Mouse (Mus musculus): Measurements from ENCODE around the gene Itgb3.

The Itgb3 gene

DNA sequence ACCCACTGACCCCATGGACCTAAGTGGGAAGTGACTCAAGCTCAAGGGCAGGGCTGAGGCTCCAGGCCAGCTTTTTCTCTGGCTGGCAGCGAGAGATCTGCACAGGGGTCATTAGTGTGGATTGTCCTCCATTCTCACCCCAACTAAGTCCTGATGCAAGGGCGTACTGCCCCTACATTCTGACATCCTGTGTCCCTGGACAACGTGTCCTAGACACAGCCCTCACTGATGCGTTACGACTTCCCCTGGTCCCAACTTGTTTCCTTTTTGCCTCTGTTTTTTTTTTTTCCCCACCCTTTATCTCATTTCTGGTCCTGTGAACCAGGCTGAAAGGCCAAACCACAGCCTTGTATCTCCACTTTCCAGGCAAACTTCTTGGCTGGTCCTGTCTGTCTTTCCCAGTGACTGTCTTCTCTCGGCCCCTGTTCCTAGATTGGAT lies 10.9 kb downstream of the Itgb3 start:
- no peak for DNase-seq (ENCODE audit: extremely low read depth, insufficient read length, low spot score)

DNA sequence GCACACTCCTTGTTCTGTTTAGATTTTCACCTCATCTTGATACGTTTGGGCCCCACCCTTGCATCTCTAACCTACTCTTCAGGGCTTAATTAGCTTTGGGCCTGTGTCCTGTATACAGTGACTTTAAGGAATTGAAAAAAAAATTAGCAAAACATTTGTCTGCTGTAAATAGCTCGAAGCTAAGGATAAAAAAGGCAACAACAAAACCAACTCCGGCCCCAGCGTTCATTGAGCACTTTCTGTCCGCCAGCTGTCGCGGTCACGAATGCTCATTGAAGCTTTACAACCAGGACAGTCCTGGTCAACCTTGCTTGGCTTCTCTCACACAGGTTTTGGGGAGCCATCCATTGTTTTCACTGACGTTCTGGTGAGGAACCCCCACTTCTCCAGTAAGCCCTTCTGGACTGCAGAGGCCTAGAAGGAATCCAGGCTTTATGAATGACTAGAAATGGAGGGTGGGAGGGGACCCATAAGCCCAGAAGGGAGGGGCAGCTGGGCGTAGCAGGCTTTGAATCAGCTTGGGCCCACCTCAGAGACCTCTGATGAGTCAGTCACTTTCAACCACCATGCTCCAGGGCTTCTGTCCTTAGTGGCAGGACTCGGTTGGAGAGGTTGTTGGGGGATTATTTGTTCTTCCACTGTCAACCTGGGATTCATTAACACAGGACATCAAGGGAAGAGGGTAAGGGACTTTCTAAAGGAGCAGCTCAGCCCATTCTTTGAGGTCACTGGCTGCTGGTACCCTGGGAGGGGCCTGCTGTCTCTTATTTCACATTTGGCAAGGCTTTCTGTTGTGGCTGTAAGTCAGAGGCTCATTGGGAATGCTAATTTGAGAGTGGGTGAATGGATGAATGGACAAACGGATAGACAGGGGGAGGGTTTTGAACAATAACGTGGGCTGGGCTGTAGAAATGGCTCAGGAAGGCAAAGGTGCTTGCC lies 11.6 kb downstream of the Itgb3 start:
- DNase-seq (ENCODE audit: extremely low read depth, insufficient read length, low spot score) = no peak

DNA sequence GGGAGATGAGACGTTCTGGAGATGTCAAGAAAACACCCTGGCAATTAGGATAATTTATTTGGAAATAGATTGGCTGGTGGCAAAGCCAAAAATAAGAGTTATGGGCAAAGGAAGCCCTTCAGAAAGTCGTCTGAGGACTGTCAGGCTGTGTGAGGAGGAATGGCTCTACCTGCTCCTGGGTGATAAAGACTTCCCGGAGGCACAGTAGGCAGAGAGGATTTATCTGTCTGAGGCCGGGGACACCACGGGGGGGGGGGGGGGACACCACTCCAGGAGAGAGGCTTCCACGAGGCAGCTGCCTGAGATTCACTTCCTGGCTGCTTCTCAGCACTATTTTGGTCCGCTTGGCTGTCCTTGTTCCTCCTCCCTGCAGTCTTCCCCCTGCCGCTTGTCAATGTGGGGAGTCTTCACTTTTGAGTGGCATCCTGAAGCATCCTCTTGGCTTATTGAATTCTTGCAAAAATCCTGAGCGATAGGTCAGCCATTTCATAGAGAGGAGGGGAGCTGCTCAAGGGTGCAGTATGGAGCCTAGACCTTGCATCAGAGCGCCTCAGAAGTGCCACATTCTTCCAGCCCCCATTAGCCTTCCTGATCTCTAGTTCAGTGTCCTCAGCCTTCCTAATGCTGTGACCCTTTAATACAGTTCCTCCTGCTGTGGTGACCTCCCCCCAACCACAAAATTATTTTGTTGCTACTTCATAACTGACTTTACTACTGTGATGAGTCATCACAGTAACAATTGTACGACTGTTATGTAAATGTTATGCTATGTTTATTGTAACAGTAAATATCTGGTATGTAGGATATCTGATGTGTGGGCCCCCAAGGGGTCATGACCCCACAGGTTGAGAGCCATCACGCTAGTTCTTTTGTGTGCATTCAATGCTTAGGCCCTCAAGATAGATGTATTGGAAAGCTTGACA lies 14.5 kb downstream of the Itgb3 start:
- no peak for DNase-seq (ENCODE audit: extremely low read depth, insufficient read length, low spot score)

DNA sequence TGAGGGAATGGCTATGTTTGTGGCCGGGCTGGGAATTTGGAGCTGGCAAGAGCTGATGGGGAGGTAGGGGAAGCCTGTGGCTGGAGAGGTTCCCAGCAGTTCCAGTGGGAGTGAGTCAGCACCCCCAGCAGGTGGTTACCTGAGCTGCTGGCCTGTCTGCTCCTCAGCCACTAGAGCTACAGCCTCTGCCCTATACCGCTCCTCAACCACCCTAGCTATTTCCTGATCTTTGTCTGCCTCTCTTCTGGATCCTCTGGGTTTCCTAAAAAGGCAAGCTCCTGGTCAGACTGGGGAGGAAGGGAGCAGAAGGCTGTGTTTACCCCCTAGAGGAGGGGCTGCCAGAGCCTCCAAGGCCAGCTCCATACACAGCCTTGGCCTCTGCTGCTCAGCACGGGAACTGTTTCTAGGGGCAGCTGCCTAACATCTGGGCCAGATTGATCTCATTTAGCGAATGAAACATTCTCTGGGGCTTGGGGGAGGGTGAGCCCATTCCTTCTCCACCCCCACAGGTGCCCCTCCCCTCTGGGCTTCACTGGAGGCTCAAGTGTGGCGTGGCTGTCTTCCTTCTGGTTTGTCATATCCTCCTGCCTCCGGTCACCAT lies 17.1 kb downstream of the Itgb3 start:
- peak; percentile 69 for DNase-seq (ENCODE audit: extremely low read depth, insufficient read length, low spot score)

DNA sequence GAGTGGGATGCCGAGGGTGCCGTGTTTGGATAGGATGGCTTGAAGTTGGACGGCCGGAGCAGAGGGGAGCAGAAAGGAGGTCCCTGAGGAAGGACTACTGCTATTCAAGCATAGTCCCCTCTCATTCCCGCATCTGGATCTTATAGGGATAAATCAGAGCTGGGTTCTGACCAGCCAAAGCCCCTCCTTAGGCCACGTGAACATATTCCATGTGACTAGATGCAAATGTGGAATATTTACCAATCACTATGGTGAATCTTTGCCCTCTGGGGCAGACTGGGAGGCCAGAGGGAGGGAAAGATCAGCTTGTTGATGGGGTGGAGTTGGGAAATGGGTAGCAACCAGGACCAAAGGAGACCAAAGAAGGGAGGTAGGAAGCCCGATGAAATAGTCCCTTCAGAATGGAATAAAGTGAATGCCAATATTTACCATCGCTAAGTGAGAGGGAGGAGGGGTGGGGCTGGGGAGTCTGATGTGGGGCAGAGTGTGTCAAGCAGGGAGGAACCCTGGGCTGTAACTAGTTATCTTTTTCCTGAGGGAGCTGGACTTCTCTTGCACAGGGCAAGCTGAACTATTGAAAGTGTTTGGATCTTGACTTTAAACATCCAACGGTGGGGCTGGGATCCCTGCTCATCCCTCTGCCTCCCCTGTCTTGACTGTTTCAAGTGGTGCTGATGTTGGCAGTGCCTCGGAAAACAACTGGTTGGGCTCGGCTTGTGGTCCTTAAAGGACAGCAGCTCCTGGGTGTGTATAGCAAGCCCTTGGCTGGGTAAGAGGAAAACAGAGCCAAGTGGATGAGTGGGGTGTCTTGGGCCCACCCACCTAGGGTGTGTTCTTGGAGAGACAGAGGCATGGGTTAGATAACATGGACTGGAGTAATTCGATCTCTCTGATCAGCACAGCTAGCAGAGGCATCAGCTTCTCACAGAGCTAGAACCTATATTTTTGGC lies 17.9 kb downstream of the Itgb3 start:
- DNase-seq (ENCODE audit: extremely low read depth, insufficient read length, low spot score) = no peak

DNA sequence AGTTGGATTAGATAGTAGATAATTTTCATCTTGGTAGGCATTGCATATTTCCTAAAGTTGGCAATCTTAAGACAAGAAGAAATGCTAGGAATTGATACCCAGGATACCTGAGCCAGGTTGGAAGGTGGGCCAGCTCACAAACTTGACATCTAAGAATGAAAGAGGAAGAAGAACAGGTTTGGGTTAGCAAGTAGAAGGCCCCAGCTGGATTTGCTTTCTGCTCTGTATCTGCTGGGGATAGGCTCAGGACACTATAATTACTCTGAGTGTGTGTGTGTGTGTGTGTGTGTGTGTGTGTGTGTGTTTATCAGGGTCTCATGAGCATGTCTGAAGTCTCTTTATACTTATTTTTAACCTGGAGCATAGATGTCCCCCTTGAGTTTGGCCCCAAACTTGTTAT lies 18.8 kb downstream of the Itgb3 start:
- DNase-seq (ENCODE audit: extremely low read depth, insufficient read length, low spot score) = no peak

DNA sequence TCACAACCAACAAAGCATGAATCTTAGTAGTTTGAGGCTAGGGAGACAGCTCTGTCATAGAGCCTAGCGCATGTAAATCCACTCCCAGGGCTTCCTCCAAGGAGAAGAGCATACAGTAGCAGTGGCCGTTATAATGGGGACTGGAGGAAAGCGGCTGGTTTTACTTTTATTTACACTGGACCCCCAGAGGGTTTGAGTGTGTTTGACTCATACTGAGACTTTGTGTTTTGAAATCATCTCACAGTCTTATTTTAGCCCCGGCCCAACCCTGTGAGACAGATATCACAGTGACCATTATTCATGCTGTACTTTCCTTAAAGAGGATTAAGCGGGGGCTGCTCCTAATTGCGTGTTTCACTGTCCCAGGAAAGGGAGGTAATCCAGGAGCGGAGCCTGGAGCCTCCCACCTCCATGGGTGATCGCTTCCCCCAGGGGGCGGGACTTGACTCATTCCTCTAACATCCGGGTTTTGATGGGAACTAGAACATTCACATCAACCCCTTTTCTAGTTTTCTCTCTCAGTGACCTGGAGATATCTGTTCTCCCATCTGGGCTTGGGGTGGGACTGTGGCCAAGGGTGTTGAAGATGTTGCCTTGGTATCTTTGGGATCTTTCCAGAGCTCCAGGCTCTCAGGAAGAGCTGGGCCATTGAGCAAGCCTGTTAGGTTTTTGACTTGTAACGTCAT lies 20.0 kb downstream of the Itgb3 start:
- no peak for DNase-seq (ENCODE audit: extremely low read depth, insufficient read length, low spot score)

DNA sequence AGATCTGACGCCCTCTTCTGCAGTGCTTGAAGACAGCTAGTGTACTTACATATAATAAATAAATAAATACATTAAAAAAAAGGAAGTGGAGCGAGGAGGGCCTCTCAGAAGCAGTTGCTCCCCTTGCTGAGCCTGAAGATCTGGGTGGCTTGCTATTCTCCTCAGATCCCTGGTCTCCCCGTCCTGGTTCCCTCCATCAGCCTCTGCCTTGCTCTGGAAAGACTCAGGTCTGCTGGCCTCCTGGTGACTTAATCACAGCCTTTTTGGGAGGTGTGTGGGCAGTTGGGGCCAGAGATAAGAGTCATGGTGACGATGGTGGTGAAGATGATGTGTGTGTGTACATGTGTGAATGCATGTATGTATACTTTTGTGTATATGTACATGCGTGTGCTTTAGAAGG lies 20.8 kb downstream of the Itgb3 start:
- DNase-seq (ENCODE audit: extremely low read depth, insufficient read length, low spot score) = no peak

DNA sequence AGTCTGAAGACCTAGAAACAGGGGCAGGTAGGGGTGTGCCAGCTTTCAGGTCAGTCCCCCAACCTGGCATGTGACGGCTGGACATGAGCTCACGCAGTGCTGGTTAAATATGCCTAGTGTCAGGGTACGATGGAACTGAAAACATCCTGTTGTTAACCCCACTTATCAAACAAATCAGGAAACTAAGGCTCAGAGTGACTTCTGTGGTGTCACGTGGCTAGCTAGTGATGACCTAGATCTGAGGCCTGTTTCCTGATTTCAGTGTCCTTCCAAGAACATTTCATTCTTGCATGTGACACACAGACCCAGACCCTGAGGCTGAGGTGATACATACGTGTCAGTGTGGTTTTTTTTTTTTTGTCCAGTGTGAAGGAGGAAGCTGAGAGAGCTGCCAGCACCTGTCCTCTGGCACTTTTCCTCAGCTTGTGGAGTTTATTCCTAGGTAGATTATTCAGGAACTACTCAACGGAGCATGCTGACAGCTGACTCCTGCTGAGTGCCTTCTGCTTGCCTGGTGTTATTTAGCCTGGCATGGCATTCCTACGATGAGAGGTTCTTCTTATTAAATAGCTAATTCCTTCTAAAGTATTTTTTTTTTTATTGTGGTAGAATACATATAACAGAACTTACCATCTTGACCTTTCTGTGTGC lies 22.5 kb downstream of the Itgb3 start:
- no peak for DNase-seq (ENCODE audit: extremely low read depth, insufficient read length, low spot score)

DNA sequence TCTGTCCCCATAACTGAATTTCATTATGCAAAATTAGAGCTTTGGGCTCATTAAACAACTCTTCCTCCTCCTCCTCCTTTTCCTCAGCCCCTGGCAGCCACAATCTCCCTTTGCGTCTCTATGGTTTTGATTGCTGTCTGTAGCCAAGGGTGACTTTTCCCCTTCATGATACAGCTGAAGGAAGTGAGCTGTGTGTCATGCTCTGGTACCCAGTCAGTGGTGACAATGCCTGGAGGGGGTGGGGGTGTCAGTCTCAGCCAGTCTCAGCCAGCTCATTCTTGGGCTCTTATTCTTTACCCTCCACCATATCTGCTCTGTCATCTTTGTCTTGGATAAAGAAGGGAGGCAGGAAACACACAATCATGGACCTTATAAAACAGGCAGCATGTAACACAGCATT lies 23.5 kb downstream of the Itgb3 start:
- DNase-seq (ENCODE audit: extremely low read depth, insufficient read length, low spot score) = no peak

DNA sequence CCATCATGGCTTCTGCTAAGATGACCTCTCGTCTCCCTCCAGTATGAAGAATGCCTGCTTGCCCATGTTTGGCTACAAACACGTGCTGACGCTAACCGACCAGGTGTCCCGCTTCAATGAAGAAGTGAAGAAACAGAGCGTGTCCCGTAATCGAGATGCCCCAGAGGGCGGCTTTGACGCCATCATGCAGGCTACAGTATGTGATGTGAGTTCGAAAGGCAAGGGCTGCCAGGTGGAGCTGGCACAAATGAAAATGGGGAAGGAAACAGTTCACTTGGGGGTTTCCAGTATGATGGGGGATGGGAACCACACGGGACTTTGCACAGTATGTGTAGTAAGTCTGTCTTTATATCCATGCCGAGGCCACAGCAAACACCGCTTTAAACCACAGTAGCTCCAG lies 29.2 kb downstream of the Itgb3 start:
- no peak for DNase-seq (ENCODE audit: extremely low read depth, insufficient read length, low spot score)

DNA sequence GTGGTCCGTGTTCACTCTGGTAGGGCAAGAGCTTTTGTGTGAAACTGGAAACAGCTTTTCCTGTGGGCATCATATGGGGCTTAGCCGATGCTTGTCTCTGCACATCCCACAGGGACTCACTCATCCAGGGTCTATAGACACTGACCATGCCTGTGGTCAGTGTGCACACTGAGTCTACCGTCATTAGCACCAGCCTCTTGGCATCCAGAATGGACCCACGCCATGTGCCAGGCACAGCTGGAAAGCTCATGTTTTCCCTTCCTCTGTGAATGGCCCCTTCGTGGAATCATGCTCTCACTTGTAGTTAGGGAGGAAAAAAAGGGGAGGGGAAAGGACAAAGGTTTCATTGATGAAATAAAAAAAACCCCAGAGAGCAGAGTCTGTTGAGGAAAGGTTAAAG lies 30.2 kb downstream of the Itgb3 start:
- DNase-seq (ENCODE audit: extremely low read depth, insufficient read length, low spot score) = no peak

DNA sequence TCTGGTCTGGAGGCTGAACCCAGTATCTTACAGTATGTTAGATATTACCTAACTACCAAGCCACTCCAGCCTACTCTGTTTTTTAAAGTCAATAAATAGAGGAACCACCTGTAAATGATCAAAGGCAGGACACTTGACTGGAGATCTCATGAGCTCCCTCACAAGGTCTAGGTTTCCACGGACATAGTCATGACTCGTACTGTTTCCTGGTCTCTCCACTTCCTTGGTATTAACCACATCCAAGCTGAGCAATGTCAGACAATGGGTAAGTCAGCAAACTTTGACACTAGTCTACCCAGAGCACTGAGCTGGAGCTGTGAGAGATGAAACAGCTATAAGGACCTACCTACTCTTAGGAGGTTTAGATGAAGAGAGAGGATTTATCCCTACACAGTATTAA lies 31.1 kb downstream of the Itgb3 start:
- no peak for DNase-seq (ENCODE audit: extremely low read depth, insufficient read length, low spot score)

DNA sequence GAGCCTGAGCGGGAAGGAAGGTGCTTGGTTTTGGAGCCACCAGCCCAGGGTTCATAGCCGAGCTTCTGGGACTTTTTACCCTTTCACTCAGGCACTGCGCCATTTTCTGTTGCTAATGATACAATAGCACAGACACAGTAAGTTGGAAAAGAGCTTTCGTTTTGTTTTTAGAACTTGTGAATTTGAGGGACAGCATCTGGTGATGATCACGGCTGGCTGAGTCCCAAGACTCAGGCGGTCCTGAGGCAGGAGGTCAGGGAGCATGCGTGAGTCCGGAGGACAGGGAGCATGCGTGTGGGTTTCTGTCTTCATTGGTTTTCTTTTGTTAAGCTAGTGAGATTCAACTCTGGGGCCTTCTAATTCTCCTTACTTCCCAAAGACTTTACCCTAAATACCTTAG lies 31.8 kb downstream of the Itgb3 start:
- DNase-seq (ENCODE audit: extremely low read depth, insufficient read length, low spot score) = no peak

DNA sequence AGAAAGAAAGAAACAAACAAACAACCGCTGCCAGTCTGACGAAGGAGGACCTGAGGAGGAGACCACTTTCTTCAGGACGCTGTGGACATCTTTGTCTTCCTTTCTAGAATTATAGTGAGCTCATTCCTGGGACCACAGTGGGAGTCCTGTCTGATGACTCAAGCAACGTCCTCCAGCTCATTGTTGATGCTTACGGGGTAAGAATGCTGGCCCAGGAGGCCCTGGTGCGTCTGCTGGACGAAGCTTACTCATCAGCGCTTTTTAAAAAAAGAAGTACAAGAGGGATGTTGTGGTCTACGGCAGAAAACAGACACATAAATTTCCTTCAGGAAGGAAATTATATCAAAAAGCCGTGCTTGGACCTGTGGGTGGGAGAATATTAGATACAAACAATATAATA lies 33.1 kb downstream of the Itgb3 start:
- peak; percentile 40 for DNase-seq (ENCODE audit: extremely low read depth, insufficient read length, low spot score)

DNA sequence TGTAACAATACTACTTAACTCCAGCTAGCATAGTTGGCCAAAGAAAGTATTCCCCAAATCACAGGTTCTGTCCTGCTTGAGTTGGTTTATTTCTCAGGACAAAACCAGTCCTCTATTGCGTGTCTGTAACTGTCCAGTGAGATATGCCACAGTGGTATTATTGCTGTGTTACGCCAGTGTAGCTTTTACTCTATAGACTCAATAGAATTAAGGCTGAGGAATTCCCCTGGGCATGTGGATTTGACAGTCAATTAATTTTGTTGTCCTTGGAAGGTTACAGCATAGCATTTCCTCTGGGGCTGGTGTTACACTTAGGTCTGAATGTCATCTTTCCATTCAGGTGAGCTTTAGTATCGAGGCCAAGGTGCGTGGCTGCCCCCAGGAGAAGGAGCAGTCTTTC lies 35.4 kb downstream of the Itgb3 start:
- DNase-seq (ENCODE audit: extremely low read depth, insufficient read length, low spot score) = no peak

DNA sequence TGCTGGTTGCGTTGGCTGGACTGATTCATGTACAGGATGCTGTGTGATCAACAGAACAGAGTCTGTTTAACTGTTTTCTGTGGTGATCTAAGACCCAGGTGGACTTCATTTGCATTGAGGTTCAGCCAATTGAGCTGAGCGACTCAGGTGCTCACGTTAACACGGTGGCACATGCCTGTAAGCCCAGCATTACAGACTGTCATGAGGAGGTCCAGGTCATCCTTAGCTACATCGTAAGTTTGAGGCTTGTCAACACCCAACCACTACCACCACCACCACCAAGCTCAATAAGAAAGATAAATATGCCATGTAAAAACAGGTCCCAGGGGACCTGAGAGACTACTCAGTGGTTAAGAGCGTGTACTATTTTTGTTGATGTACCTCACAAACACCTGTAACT lies 37.6 kb downstream of the Itgb3 start:
- DNase-seq (ENCODE audit: extremely low read depth, insufficient read length, low spot score) = no peak

DNA sequence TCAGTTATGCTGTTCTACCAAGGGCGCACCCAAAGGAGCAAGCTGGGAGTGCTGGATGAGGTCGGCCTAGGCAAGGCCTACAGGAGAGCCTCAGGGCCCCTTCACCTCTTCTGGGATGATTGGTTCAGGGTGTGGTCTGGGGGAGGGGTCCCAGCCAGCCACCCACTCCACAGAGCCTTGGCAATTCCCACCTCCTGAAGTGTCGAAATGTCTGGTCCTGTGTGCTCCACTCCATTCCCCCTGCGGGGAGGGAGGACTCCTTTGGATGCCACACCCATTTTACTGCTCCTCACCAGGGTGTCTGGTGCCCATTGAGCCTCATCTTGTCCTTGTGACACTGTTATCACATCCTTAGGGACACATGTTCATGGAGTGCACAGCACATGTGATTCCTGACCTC lies 38.4 kb downstream of the Itgb3 start:
- no peak for DNase-seq (ENCODE audit: extremely low read depth, insufficient read length, low spot score)

DNA sequence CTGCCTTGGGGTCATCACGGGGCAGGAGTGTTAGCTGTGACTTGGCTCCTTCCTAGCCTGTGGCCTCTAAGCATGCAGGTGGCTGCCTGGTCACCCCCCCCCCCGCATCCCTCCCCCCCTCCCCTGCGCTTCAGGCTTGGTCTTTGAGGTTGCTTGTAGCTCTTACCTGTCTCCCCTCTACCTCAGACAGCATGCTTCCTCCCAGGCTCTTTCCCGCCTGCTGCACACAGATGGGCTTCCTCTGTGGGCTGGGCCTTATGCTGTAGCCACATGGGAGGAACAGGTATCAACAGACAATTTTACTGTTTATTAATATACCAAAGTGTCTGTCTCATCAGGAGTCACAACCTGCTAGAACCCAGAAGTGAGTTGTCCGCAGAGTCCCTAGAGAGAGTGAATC lies 38.8 kb downstream of the Itgb3 start:
- no peak for DNase-seq (ENCODE audit: extremely low read depth, insufficient read length, low spot score)
